Comparison of ENCODE assay signal across 8 mouse cellular contexts in genomic region chr9:106464751-106465541, GRCm38 (mm10). TPM values are rescaled to one million over a fixed set of nuclear protein-coding genes. Genes with fewer than 3 reads are reported as not detected.
A peak's percentile ranks its signal among the peaks of the same experiment; 100 is the strongest.
DNase-seq lines count a peak whose midpoint lies in the region; ATAC-seq and TF ChIP-seq lines count a peak whose summit lies in the region.

No protein-coding gene starts in this region.

- no peaks in the 10 kb centered on the region; the same call in 1 of the 2 replicates for H3K36me3 ChIP-seq in erythroblast, embryonic 14.5 days (ENCODE audit: control insufficient read depth)
- H3K36me3 ChIP-seq in embryonic facial prominence, embryonic 15.5 days: peaks cover 27% of the 10 kb centered on the region
- H3K36me3 ChIP-seq in hindbrain, embryonic 10.5 days: peaks cover 64% of the 10 kb centered on the region

- peak overlapping the region; percentile 27 for H3K4me3 ChIP-seq in erythroblast, embryonic 14.5 days (replicated peaks)
- peak overlapping the region; percentile 61 for H3K4me3 ChIP-seq in embryonic facial prominence, embryonic 15.5 days (replicated peaks)
- peak overlapping the region; percentile 61 for H3K4me3 ChIP-seq in hindbrain, embryonic 10.5 days
- H3K4me3 ChIP-seq in left cerebral cortex, adult 2 months: peak overlapping the region; percentile 60

- no peak for TF ChIP-seq CTCF in left cerebral cortex, adult 2 months (IDR thresholded peaks at IDR 0.05)

- peak overlapping the region; percentile 61 for H3K9ac ChIP-seq in embryonic facial prominence, embryonic 15.5 days

- H3K27me3 ChIP-seq in erythroblast, embryonic 14.5 days (ENCODE audit: control insufficient read depth): peaks cover 33% of the 10 kb centered on the region
- H3K27me3 ChIP-seq in embryonic facial prominence, embryonic 15.5 days: peaks cover 5% of the 10 kb centered on the region; the same call in 1 of the 2 replicates
- peaks cover 40% of the 10 kb centered on the region for H3K27me3 ChIP-seq in hindbrain, embryonic 10.5 days (ENCODE audit: insufficient read depth, poor library complexity, severe bottlenecking)

- H3K4me2 ChIP-seq in embryonic facial prominence, embryonic 15.5 days (replicated peaks): peak overlapping the region; percentile 98

- H3K27ac ChIP-seq in embryonic facial prominence, embryonic 15.5 days (replicated peaks): peak overlapping the region; percentile 39; the same call in 1 of the 2 replicates
- H3K27ac ChIP-seq in hindbrain, embryonic 10.5 days: peak overlapping the region; percentile 87
- peak overlapping the region; percentile 99 for H3K27ac ChIP-seq in left cerebral cortex, adult 2 months

- ATAC-seq in erythroblast, adult 5-6 weeks (replicated peaks; ENCODE audit: low FRiP score, poor library complexity, severe bottlenecking): no peak
- peak; percentile 73 for ATAC-seq in embryonic facial prominence, embryonic 15.5 days (ENCODE audit: insufficient number of reproducible peaks, low FRiP score, low TSS enrichment, low read depth)
- ATAC-seq in megakaryocyte, adult 5-6 weeks (ENCODE audit: poor library complexity, severe bottlenecking): peak; percentile 39

- WGBS in embryonic facial prominence, embryonic 15.5 days: 2% methylated on average over 95 of the region's 99 CpGs
- 1% methylated on average over 99 of the region's 99 CpGs for WGBS in hindbrain, embryonic 10.5 days

- H3K4me1 ChIP-seq in erythroblast, embryonic 14.5 days (ENCODE audit: control insufficient read depth): peaks cover 5% of the 10 kb centered on the region
- H3K4me1 ChIP-seq in embryonic facial prominence, embryonic 15.5 days: peaks cover 25% of the 10 kb centered on the region
- peaks cover 66% of the 10 kb centered on the region for H3K4me1 ChIP-seq in hindbrain, embryonic 10.5 days (replicated peaks)

- H3K9me3 ChIP-seq in erythroblast, embryonic 14.5 days (ENCODE audit: control insufficient read depth, low read length): no peaks in the 10 kb centered on the region; the same call in 1 of the 2 replicates
- H3K9me3 ChIP-seq in embryonic facial prominence, embryonic 15.5 days (replicated peaks): no peaks in the 10 kb centered on the region
- H3K9me3 ChIP-seq in hindbrain, embryonic 10.5 days: no peaks in the 10 kb centered on the region

- DNase-seq in adrenal gland, postnatal 36 days: peak; percentile 55 to 76
- peak; percentile 69 for DNase-seq in hindbrain, embryonic 10.5 days (ENCODE audit: low spot score)
- peak; percentile 76 to 81 for DNase-seq in left cerebral cortex, adult 2 months (ENCODE audit: extremely low spot score in 1 of 2, low spot score in 2 of 2)
- DNase-seq in right cerebral cortex, postnatal 25 days: peak; percentile 86

- intact Hi-C loops in left cerebral cortex, adult 2 months (cut with DNase I): no loop called here

RNA-seq across cellular contexts. Expression of gene Gpr62, which starts 0.8 kb away (rescaled TPM):
- polyA plus RNA-seq in erythroblast, embryonic 14.5 days (2012): not detected in 2 replicates
- not detected in 2 replicates for total RNA-seq in erythroblast, adult 5-6 weeks (2015; ENCODE audit: low replicate concordance)
- total RNA-seq in erythroblast, adult 5-6 weeks (2017; ENCODE audit: low replicate concordance): not detected in 2 replicates
- total RNA-seq in adrenal gland, postnatal 36 days (2021): under 1 TPM in 1 of 2 experiments, not detected in 1; 0.13 TPM
- 0.57 and 0.64 TPM in 2 replicates for polyA plus RNA-seq in embryonic facial prominence, embryonic 15.5 days (2015; fragmentation: Nextera tagmentation; extraction: Ambion mirVana)
- 0.10 and 0.17 TPM in 2 replicates for polyA plus RNA-seq in hindbrain, embryonic 10.5 days (2016; fragmentation: Nextera tagmentation; extraction: Ambion mirVana)
- total RNA-seq in left cerebral cortex, adult 2 months (2021): 1 to 10 TPM; 7.4 to 7.6 TPM
- not detected in 2 replicates for total RNA-seq in megakaryocyte, adult 5-6 weeks (2015)
- total RNA-seq in megakaryocyte, adult 5-6 weeks (2017): not detected in 2 replicates

RNA-seq across cellular contexts. Expression of gene Rrp9, which starts 10.8 kb away (rescaled TPM):
- polyA plus RNA-seq in erythroblast, embryonic 14.5 days (2012): 9.9 and 10.7 TPM in 2 replicates
- total RNA-seq in erythroblast, adult 5-6 weeks (2015; ENCODE audit: low replicate concordance): 3.5 and 4.6 TPM in 2 replicates
- 5.7 and 6.4 TPM in 2 replicates for total RNA-seq in erythroblast, adult 5-6 weeks (2017; ENCODE audit: low replicate concordance)
- total RNA-seq in adrenal gland, postnatal 36 days (2021): 10 to 100 TPM; 28.0 to 37.2 TPM
- polyA plus RNA-seq in embryonic facial prominence, embryonic 15.5 days (2015; fragmentation: Nextera tagmentation; extraction: Ambion mirVana): 44.2 and 44.9 TPM in 2 replicates
- polyA plus RNA-seq in hindbrain, embryonic 10.5 days (2016; fragmentation: Nextera tagmentation; extraction: Ambion mirVana): 64.1 and 76.2 TPM in 2 replicates
- 10 to 100 TPM; 35.4 to 38.3 TPM for total RNA-seq in left cerebral cortex, adult 2 months (2021)
- total RNA-seq in megakaryocyte, adult 5-6 weeks (2015): 3.6 and 6.3 TPM in 2 replicates
- total RNA-seq in megakaryocyte, adult 5-6 weeks (2017): 10.0 and 16.0 TPM in 2 replicates

RNA-seq across cellular contexts. Expression of gene Parp3, which starts 11.8 kb away (rescaled TPM):
- polyA plus RNA-seq in erythroblast, embryonic 14.5 days (2012): 0.05 TPM in 1 of 2 replicates, not detected in the other
- total RNA-seq in erythroblast, adult 5-6 weeks (2015; ENCODE audit: low replicate concordance): 1.7 and 7.3 TPM in 2 replicates
- total RNA-seq in erythroblast, adult 5-6 weeks (2017; ENCODE audit: low replicate concordance): 1.4 and 7.4 TPM in 2 replicates
- 10 to 100 TPM; 37.8 to 55.4 TPM for total RNA-seq in adrenal gland, postnatal 36 days (2021)
- polyA plus RNA-seq in embryonic facial prominence, embryonic 15.5 days (2015; fragmentation: Nextera tagmentation; extraction: Ambion mirVana): 6.8 and 8.5 TPM in 2 replicates
- polyA plus RNA-seq in hindbrain, embryonic 10.5 days (2016; fragmentation: Nextera tagmentation; extraction: Ambion mirVana): 1.6 and 1.8 TPM in 2 replicates
- total RNA-seq in left cerebral cortex, adult 2 months (2021): 1 to 10 TPM; 4.4 to 4.9 TPM
- total RNA-seq in megakaryocyte, adult 5-6 weeks (2015): 14.3 and 19.2 TPM in 2 replicates
- total RNA-seq in megakaryocyte, adult 5-6 weeks (2017): 26.7 and 29.7 TPM in 2 replicates

RNA-seq across cellular contexts. Expression of gene Pcbp4, which starts 11.9 kb away (rescaled TPM):
- 0.21 and 0.90 TPM in 2 replicates for polyA plus RNA-seq in erythroblast, embryonic 14.5 days (2012)
- not detected in 2 replicates for total RNA-seq in erythroblast, adult 5-6 weeks (2015; ENCODE audit: low replicate concordance)
- not detected in 2 replicates for total RNA-seq in erythroblast, adult 5-6 weeks (2017; ENCODE audit: low replicate concordance)
- 10 to 100 TPM; 20.2 to 27.7 TPM for total RNA-seq in adrenal gland, postnatal 36 days (2021)
- polyA plus RNA-seq in embryonic facial prominence, embryonic 15.5 days (2015; fragmentation: Nextera tagmentation; extraction: Ambion mirVana): 115 and 117 TPM in 2 replicates
- polyA plus RNA-seq in hindbrain, embryonic 10.5 days (2016; fragmentation: Nextera tagmentation; extraction: Ambion mirVana): 395 and 430 TPM in 2 replicates
- 100 to 1,000 TPM; 202 to 207 TPM for total RNA-seq in left cerebral cortex, adult 2 months (2021)
- total RNA-seq in megakaryocyte, adult 5-6 weeks (2015): 1.5 and 2.9 TPM in 2 replicates
- 2.4 and 4.0 TPM in 2 replicates for total RNA-seq in megakaryocyte, adult 5-6 weeks (2017)

RNA-seq across cellular contexts. Expression of gene Abhd14a, which starts 17.5 kb away (rescaled TPM):
- polyA plus RNA-seq in erythroblast, embryonic 14.5 days (2012): 0.42 and 0.64 TPM in 2 replicates
- total RNA-seq in erythroblast, adult 5-6 weeks (2015; ENCODE audit: low replicate concordance): 0.77 and 7.3 TPM in 2 replicates
- 0.84 and 3.2 TPM in 2 replicates for total RNA-seq in erythroblast, adult 5-6 weeks (2017; ENCODE audit: low replicate concordance)
- 10 to 100 TPM; 18.9 to 20.2 TPM for total RNA-seq in adrenal gland, postnatal 36 days (2021)
- polyA plus RNA-seq in embryonic facial prominence, embryonic 15.5 days (2015; fragmentation: Nextera tagmentation; extraction: Ambion mirVana): 75.6 and 87.0 TPM in 2 replicates
- polyA plus RNA-seq in hindbrain, embryonic 10.5 days (2016; fragmentation: Nextera tagmentation; extraction: Ambion mirVana): 39.7 and 41.9 TPM in 2 replicates
- total RNA-seq in left cerebral cortex, adult 2 months (2021): 10 to 100 TPM; 38.4 to 38.6 TPM
- total RNA-seq in megakaryocyte, adult 5-6 weeks (2015): 3.2 and 3.9 TPM in 2 replicates
- total RNA-seq in megakaryocyte, adult 5-6 weeks (2017): 2.2 and 4.2 TPM in 2 replicates

Comparison
In these comparisons a context has a peak if more than half of its experiments do, and no peak if none do; other contexts are left out.
1. H3K27ac ChIP-seq: peak in every context shown above with its lines; median percentile 99 in left cerebral cortex, adult 2 months; 87 in hindbrain, embryonic 10.5 days; 39 in embryonic facial prominence, embryonic 15.5 days.
2. RNA of gene Gpr62, which starts 0.8 kb away (total RNA-seq): 7.4 to 7.6 TPM in left cerebral cortex, adult 2 months; 0.13 TPM in adrenal gland, postnatal 36 days, not detected in erythroblast, adult 5-6 weeks and not detected in megakaryocyte, adult 5-6 weeks; every median in the first group is over 4 times any median in the second.
3. Peak in every context shown above with its lines, with median percentiles within 50 percentile points of each other: H3K4me3 ChIP-seq and DNase-seq.